Mouse (Mus musculus) thymus, adult 2 months (tissue): ENCODE measurements around the gene Hif1an. TPM values are rescaled to one million over a fixed set of nuclear protein-coding genes. Genes with fewer than 3 reads are reported as not detected.

ENCODE experiments used
- DNase-seq: peaks from one replicate; pipeline ENCODE4 v3.0.0; 2021
- H3K27ac ChIP-seq: fragments of 200-500 bp; 2 replicates; pipeline ENCODE4 v1.5.1; 2012; ENCODE audit warnings: low read length, control low read depth; ENCODE audit not compliant: control insufficient read depth, insufficient read depth
- H3K27me3 ChIP-seq: fragments of 200-500 bp; 2 replicates; pipeline ENCODE4 v1.6.1; 2012; ENCODE audit warnings: mild to moderate bottlenecking, low read length, moderate library complexity, mixed read lengths; ENCODE audit not compliant: control insufficient read depth, insufficient read depth
- H3K36me3 ChIP-seq: fragments of 200-500 bp; 2 replicates; pipeline ENCODE4 v1.6.1; 2012; ENCODE audit warnings: mild to moderate bottlenecking, low read length, moderate library complexity; ENCODE audit not compliant: control insufficient read depth, insufficient read depth
- H3K4me1 ChIP-seq: fragments of 200-500 bp; replicated peaks from 2 replicates; pipeline ENCODE4 v1.6.1; 2012; ENCODE audit warnings: low read length; ENCODE audit not compliant: control insufficient read depth, insufficient read depth
- H3K4me3 ChIP-seq: fragments of 200-500 bp; 2 replicates; pipeline ENCODE4 v1.5.1; 2012; ENCODE audit warnings: mild to moderate bottlenecking, low read length, control low read depth, moderate library complexity; ENCODE audit not compliant: control insufficient read depth, insufficient read depth
- CTCF ChIP-seq: fragments of 200-500 bp; IDR thresholded peaks from 2 replicates; pipeline ENCODE4 v1.5.1; 2012; ENCODE audit warnings: mild to moderate bottlenecking, control low read depth, low read length, moderate library complexity, borderline replicate concordance; ENCODE audit not compliant: control insufficient read depth, poor library complexity, insufficient read depth; ENCODE audit errors: extremely low read depth
- POLR2A ChIP-seq: fragments of 200-500 bp; IDR thresholded peaks from 2 replicates; pipeline ENCODE4 v1.6.1; 2012; ENCODE audit warnings: mild to moderate bottlenecking, low read length, control low read depth, moderate library complexity; ENCODE audit not compliant: control insufficient read depth, poor library complexity, insufficient read depth; ENCODE audit errors: extremely low read depth
- WGBS: fragments of 180-500 bp; shearing (Covaris S2); methylation state at CpG from one replicate; pipeline ENCODE4 v1.1.7; 2018; 5-methylcytosine and 5-hydroxymethylcytosine counted together
- polyA plus RNA-seq: library from polyadenylated mRNA; depleted of rRNA; stranded (reverse); fragments of >200 nt; gene quantifications from 2 replicates; pipeline ENCODE4 v1.2.3, GENCODE M21; 2012

Hif1an gene
- polyA plus RNA-seq, 1 experiment: 36.1 TPM

DNA sequence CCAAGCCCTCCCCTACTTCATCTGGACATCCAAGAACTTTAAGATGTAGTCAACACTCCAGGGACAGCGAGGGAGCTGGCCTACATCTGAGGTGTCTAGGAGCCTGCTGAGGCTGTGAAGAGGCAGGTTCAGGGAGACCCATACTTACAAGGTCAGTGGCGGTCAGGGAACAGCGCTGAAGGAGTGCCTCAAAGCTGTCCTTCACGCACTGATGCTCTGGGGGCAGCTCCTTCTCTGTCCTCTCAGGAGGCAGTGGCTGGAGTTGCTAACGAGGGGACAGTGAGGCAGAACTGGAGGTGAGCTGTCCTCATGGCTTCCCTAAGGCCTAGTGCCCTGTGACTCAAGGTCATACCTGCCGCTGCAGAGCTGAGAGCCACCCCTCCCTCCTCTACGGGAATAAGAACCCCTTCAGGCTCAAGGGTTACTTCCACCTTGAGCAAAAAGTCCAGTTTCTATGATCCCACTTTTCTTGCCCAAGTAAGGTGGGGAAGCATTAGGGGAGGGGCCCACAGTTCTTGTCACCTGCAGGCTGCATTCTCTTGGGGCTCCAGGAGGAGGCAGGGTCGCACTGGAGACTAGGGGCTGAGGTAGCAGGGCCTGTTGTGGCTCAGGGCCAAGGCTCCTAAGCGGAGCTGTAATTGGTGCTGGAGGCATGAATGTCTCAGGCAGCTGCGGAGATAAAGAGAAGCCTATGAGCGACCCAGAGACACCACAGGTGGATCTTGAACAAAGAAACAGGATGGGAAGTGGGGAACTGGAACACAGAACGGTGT is 44.5 kb upstream of the Hif1an start:
- TF ChIP-seq POLR2A (no peak), CTCF (peak; percentile 73; the same call in 1 of the 2 replicates)
- DNase-seq: peak; percentile 70
- Histone ChIP-seq H3K27me3 (no peaks in the 10 kb centered on the region), H3K4me3 (no peak overlapping the region), H3K36me3 (no peaks in the 10 kb centered on the region), H3K4me1 (peaks cover 29% of the 10 kb centered on the region), H3K27ac (no peak overlapping the region)
- 72% methylated on average over 12 of the region's 12 CpGs for WGBS

DNA sequence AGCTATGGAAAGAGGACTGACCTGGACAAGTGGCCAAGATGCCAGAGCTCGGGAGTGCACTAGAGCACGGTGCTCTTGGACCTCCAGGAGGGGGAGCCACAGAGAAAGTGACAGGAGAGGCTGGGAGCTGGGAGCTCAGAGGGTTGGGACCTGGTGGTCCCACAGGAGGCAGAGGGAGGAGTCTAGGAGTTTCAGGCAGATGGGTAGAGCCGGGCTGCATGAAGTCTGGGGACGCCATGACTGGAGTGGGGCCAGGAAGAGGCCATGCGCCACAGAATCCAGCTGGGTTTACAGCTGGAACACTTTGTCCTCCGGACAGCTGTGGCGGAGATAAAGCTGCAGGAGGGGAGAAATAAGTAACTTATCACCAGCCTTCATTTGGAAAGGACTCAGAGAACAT is 43.5 kb upstream of the Hif1an start:
- H3K4me3 ChIP-seq: no peak overlapping the region
- H3K36me3 ChIP-seq: no peaks in the 10 kb centered on the region
- no peak for DNase-seq
- WGBS: 81% methylated on average over 7 of the region's 7 CpGs
- no peak for TF ChIP-seq POLR2A
- no peak for TF ChIP-seq CTCF
- H3K27ac ChIP-seq: no peak overlapping the region
- H3K4me1 ChIP-seq: peaks cover 19% of the 10 kb centered on the region
- no peaks in the 10 kb centered on the region for H3K27me3 ChIP-seq

DNA sequence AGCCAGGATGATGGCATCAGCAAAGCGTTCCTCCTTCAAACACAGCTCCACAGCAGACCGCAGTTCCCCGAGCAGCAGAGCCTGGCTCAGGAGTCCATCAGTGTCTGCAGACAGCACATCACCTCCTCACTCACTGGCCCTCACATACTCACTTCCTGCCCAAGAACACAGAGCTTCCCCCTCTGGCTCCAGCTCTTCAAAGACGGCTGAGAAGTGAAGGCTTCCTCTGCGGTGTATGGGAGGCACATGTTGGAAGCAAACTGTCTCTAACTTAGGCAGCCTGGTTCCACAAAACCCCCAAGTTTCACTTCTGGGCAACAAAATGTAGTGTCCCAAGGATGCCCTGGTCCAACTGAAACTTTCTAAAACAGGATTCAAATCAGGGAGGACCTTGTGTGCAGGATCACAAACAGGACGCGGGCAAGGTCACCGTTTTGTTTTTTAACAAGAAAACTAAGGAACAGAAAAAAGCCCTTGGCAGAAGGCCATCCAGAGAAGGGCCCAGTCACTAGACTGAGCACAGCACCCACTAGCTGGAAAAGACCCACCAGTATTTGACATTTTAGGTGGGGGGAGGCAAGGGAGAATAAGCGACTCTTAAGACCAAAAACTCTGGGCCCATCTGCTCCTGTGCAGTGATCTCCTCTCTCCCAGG is 37.0 kb upstream of the Hif1an start:
- H3K27ac ChIP-seq: peak overlapping the region; percentile 34; the same call in 1 of the 2 replicates

DNA sequence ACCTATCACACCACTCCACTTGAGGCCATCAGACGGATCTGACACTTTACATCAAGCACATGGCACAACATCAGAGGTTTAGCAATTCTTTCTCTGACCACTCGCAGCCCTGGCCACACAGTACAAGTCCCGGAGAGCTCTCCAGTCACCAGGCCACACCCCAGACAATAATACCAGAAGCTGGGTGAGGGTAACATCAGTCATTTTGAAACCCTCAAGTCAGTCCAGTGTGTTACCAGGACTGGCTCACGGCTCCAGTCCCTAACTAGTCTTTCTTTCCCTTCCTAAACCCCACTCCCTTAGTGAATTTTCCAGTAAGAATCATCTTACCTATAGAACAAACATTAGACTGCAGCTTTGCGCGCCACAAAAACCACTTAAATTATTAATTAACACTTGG is 32.6 kb upstream of the Hif1an start:
- 94% methylated on average over 6 of the region's 6 CpGs for WGBS

More for the DNA sequence above, 37.0 kb upstream of the Hif1an start:
- H3K4me1 ChIP-seq: peaks cover 19% of the 10 kb centered on the region
- DNase-seq: peak; percentile 49
- no peaks in the 10 kb centered on the region for H3K27me3 ChIP-seq
- H3K4me3 ChIP-seq: no peak overlapping the region
- H3K36me3 ChIP-seq: no peaks in the 10 kb centered on the region
- WGBS: 11% methylated on average over 9 of the region's 9 CpGs
- TF ChIP-seq CTCF: no peak
- TF ChIP-seq POLR2A: no peak

DNA sequence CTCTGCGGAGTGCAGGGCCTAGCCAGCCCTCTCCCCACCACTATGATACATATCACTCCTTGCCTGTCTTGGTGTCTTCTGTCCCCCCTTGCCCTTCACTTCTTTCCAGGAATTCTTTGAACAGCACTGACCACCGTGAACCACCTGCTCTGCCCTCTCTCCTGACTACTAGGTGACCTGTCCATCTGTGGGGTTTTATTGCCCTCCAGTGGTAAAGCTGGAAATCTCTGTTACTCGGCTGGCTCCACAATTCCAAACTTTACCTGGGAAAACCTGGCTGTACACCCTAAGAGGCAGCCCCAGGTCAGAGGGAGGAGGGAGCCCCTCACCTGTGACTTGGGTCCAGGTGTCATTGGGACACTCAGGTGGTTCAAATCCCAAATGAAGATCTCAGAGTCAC is 27.3 kb upstream of the Hif1an start:
- Histone ChIP-seq H3K4me3 (no peak overlapping the region), H3K27ac (no peak overlapping the region), H3K27me3 (no peaks in the 10 kb centered on the region), H3K36me3 (no peaks in the 10 kb centered on the region), H3K4me1 (peaks cover 7% of the 10 kb centered on the region; the same call in 1 of the 2 replicates)
- no peak for DNase-seq
- 49% methylated on average over 3 of the region's 3 CpGs for WGBS
- TF ChIP-seq POLR2A: no peak
- no peak for TF ChIP-seq CTCF

More for the DNA sequence above, 32.6 kb upstream of the Hif1an start:
- H3K36me3 ChIP-seq: no peaks in the 10 kb centered on the region
- H3K27ac ChIP-seq: no peak overlapping the region
- no peaks in the 10 kb centered on the region for H3K27me3 ChIP-seq
- TF ChIP-seq POLR2A (no peak), CTCF (no peak)
- H3K4me3 ChIP-seq: no peak overlapping the region
- H3K4me1 ChIP-seq: peaks cover 24% of the 10 kb centered on the region
- no peak for DNase-seq

DNA sequence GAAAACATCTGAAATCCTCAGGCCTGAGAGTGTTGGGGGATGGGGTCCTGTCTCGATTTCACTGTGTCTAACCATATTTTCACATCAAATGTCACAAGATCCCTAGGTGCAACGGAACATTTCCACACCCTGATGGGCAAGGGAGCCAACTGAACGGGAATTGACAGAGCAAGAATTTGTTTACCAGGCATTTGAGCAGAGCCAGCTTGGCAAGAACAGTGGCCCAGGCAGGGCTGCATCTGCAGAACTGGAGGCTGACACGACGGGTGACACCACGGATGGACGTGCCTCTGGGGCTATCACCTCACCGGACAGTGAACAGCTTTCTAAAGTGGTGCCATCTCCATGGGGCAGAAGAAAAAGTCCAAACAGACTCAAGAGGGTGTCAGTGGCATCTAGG is 25.2 kb upstream of the Hif1an start:
- H3K27ac ChIP-seq: no peak overlapping the region
- H3K4me3 ChIP-seq: no peak overlapping the region
- TF ChIP-seq CTCF: no peak
- TF ChIP-seq POLR2A: no peak
- WGBS: 92% methylated on average over 8 of the region's 8 CpGs
- peaks cover under 1% of the 10 kb centered on the region; the same call in 1 of the 2 replicates for H3K4me1 ChIP-seq
- DNase-seq: no peak
- H3K27me3 ChIP-seq: no peaks in the 10 kb centered on the region
- H3K36me3 ChIP-seq: no peaks in the 10 kb centered on the region
